Mouse (Mus musculus): ENCODE measurements at regions not wholly inside any gene's neighbourhood (a gene's known extent, or its start where the extent isn't known, plus 50 kb on each side); places are given as distances from the start of the nearest gene placed in this dataset.
"Not testable (repeated sequence)": the region's sequence is repeated elsewhere in the genome, so short reads cannot be mapped to it uniquely, and the experiment has no call there.

- Histone ChIP-seq H3K27ac (ENCODE audit: low read depth, low read length) (no peak overlapping the region), H3K27me3 (ENCODE audit: control insufficient read depth, insufficient read depth, low read length) (no peaks in the 10 kb centered on the region), H3K9ac (replicated peaks; ENCODE audit: low read depth, low read length) (no peak overlapping the region), H3K4me3 (ENCODE audit: low read depth, low read length) (no peak overlapping the region), H3K4me2 (ENCODE audit: low read depth, low read length) (no peak overlapping the region), H3K36me3 (ENCODE audit: control insufficient read depth, insufficient read depth, low read length) (no peaks in the 10 kb centered on the region), H3K9me3 (ENCODE audit: control insufficient read depth, low read length) (no peaks in the 10 kb centered on the region), H3K4me1 (ENCODE audit: control insufficient read depth, insufficient read depth, low read length) (no peaks in the 10 kb centered on the region)
- ATAC-seq (ENCODE audit: low read depth): no peak
- WGBS: 52% methylated on average over 3 of the region's 3 CpGs
These were observed 128.9 kb upstream of the Gm527 start for GRCm38 (mm10) chr12:64788761-64789160.

- H3K27me3 ChIP-seq (ENCODE audit: control insufficient read depth, insufficient read depth, low read length); ATAC-seq (ENCODE audit: low read depth); H3K27ac ChIP-seq (ENCODE audit: low read depth, low read length); H3K9me3 ChIP-seq (ENCODE audit: control insufficient read depth, low read length); H3K4me1 ChIP-seq (ENCODE audit: control insufficient read depth, insufficient read depth, low read length); H3K36me3 ChIP-seq (ENCODE audit: control insufficient read depth, insufficient read depth, low read length); H3K4me2 ChIP-seq (ENCODE audit: low read depth, low read length); H3K9ac ChIP-seq (replicated peaks; ENCODE audit: low read depth, low read length); H3K4me3 ChIP-seq (ENCODE audit: low read depth, low read length): not testable (repeated sequence)
- WGBS: 46% methylated on average over 2 of the region's 2 CpGs
These were observed 109.2 kb upstream of the Gm527 start for GRCm38 (mm10) chr12:64808492-64808891.

GRCm38 (mm10) chr12:64810081-64810480 is 107.6 kb upstream of the Gm527 start:
- Histone ChIP-seq H3K4me1 (ENCODE audit: control insufficient read depth, insufficient read depth, low read length) (no peaks in the 10 kb centered on the region), H3K27me3 (ENCODE audit: control insufficient read depth, insufficient read depth, low read length) (no peaks in the 10 kb centered on the region), H3K4me3 (ENCODE audit: low read depth, low read length) (no peak overlapping the region), H3K36me3 (ENCODE audit: control insufficient read depth, insufficient read depth, low read length) (no peaks in the 10 kb centered on the region), H3K27ac (ENCODE audit: low read depth, low read length) (no peak overlapping the region), H3K4me2 (ENCODE audit: low read depth, low read length) (no peak overlapping the region), H3K9ac (replicated peaks; ENCODE audit: low read depth, low read length) (no peak overlapping the region), H3K9me3 (ENCODE audit: control insufficient read depth, low read length) (no peaks in the 10 kb centered on the region)
- ATAC-seq (ENCODE audit: low read depth): no peak
- WGBS: 82% methylated on average over 1 of the region's 1 CpGs

GRCm38 (mm10) chr12:64815871-64816270 is 101.8 kb upstream of the Gm527 start:
- H3K9me3 ChIP-seq (ENCODE audit: control insufficient read depth, low read length): no peaks in the 10 kb centered on the region
- H3K27me3 ChIP-seq (ENCODE audit: control insufficient read depth, insufficient read depth, low read length): no peaks in the 10 kb centered on the region
- 83% methylated on average over 6 of the region's 6 CpGs for WGBS
- no peak overlapping the region for H3K27ac ChIP-seq (ENCODE audit: low read depth, low read length)
- ATAC-seq (ENCODE audit: low read depth): no peak
- no peak overlapping the region for H3K9ac ChIP-seq (replicated peaks; ENCODE audit: low read depth, low read length)
- H3K36me3 ChIP-seq (ENCODE audit: control insufficient read depth, insufficient read depth, low read length): no peaks in the 10 kb centered on the region
- H3K4me1 ChIP-seq (ENCODE audit: control insufficient read depth, insufficient read depth, low read length): no peaks in the 10 kb centered on the region
- no peak overlapping the region for H3K4me2 ChIP-seq (ENCODE audit: low read depth, low read length)
- H3K4me3 ChIP-seq (ENCODE audit: low read depth, low read length): no peak overlapping the region

GRCm38 (mm10) chr12:64817056-64817810 is 100.5 kb upstream of the Gm527 start:
- no peak overlapping the region for H3K4me3 ChIP-seq (ENCODE audit: low read depth, low read length)
- no peak overlapping the region for H3K27ac ChIP-seq (ENCODE audit: low read depth, low read length)
- no peaks in the 10 kb centered on the region for H3K9me3 ChIP-seq (ENCODE audit: control insufficient read depth, low read length)
- no peaks in the 10 kb centered on the region for H3K36me3 ChIP-seq (ENCODE audit: control insufficient read depth, insufficient read depth, low read length)
- no peaks in the 10 kb centered on the region for H3K27me3 ChIP-seq (ENCODE audit: control insufficient read depth, insufficient read depth, low read length)
- no peak overlapping the region for H3K4me2 ChIP-seq (ENCODE audit: low read depth, low read length)
- H3K9ac ChIP-seq (replicated peaks; ENCODE audit: low read depth, low read length): no peak overlapping the region
- no peaks in the 10 kb centered on the region for H3K4me1 ChIP-seq (ENCODE audit: control insufficient read depth, insufficient read depth, low read length)
- no peak for ATAC-seq (ENCODE audit: low read depth)
- 66% methylated on average over 9 of the region's 9 CpGs for WGBS

GRCm38 (mm10) chr12:64820722-64821121 is 97.0 kb upstream of the Gm527 start:
- H3K36me3 ChIP-seq (ENCODE audit: control insufficient read depth, insufficient read depth, low read length): no peaks in the 10 kb centered on the region
- WGBS: 80% methylated on average over 5 of the region's 5 CpGs
- ATAC-seq (ENCODE audit: low read depth): no peak
- H3K27me3 ChIP-seq (ENCODE audit: control insufficient read depth, insufficient read depth, low read length): no peaks in the 10 kb centered on the region
- no peak overlapping the region for H3K9ac ChIP-seq (replicated peaks; ENCODE audit: low read depth, low read length)
- H3K4me3 ChIP-seq (ENCODE audit: low read depth, low read length): no peak overlapping the region
- no peaks in the 10 kb centered on the region for H3K4me1 ChIP-seq (ENCODE audit: control insufficient read depth, insufficient read depth, low read length)
- H3K9me3 ChIP-seq (ENCODE audit: control insufficient read depth, low read length): no peaks in the 10 kb centered on the region
- H3K27ac ChIP-seq (ENCODE audit: low read depth, low read length): no peak overlapping the region
- H3K4me2 ChIP-seq (ENCODE audit: low read depth, low read length): no peak overlapping the region

GRCm38 (mm10) chr12:64829662-64830249 is 88.0 kb upstream of the Gm527 start:
- Histone ChIP-seq H3K36me3 (ENCODE audit: control insufficient read depth, insufficient read depth, low read length) (no peaks in the 10 kb centered on the region), H3K4me3 (ENCODE audit: low read depth, low read length) (no peak overlapping the region), H3K4me2 (ENCODE audit: low read depth, low read length) (no peak overlapping the region), H3K9me3 (ENCODE audit: control insufficient read depth, low read length) (no peaks in the 10 kb centered on the region), H3K27ac (ENCODE audit: low read depth, low read length) (no peak overlapping the region), H3K9ac (replicated peaks; ENCODE audit: low read depth, low read length) (no peak overlapping the region), H3K4me1 (ENCODE audit: control insufficient read depth, insufficient read depth, low read length) (no peaks in the 10 kb centered on the region), H3K27me3 (ENCODE audit: control insufficient read depth, insufficient read depth, low read length) (no peaks in the 10 kb centered on the region)
- WGBS: 9% methylated on average over 1 of the region's 1 CpGs
- peak; percentile 87 for ATAC-seq (ENCODE audit: low read depth)

- no peak overlapping the region for H3K4me2 ChIP-seq (ENCODE audit: low read depth, low read length)
- H3K27ac ChIP-seq (ENCODE audit: low read depth, low read length): no peak overlapping the region
- no peaks in the 10 kb centered on the region for H3K9me3 ChIP-seq (ENCODE audit: control insufficient read depth, low read length)
- WGBS: 45% methylated on average over 9 of the region's 9 CpGs
- H3K36me3 ChIP-seq (ENCODE audit: control insufficient read depth, insufficient read depth, low read length): no peaks in the 10 kb centered on the region
- H3K4me3 ChIP-seq (ENCODE audit: low read depth, low read length): no peak overlapping the region
- peak; percentile 66 for ATAC-seq (ENCODE audit: low read depth)
- H3K4me1 ChIP-seq (ENCODE audit: control insufficient read depth, insufficient read depth, low read length): no peaks in the 10 kb centered on the region
- no peaks in the 10 kb centered on the region for H3K27me3 ChIP-seq (ENCODE audit: control insufficient read depth, insufficient read depth, low read length)
- H3K9ac ChIP-seq (replicated peaks; ENCODE audit: low read depth, low read length): no peak overlapping the region
These were observed 85.2 kb upstream of the Gm527 start for GRCm38 (mm10) chr12:64832313-64833151.

GRCm38 (mm10) chr12:64857709-64858108 is 60.0 kb upstream of the Gm527 start:
- H3K27ac ChIP-seq (ENCODE audit: low read depth, low read length): no peak overlapping the region
- H3K36me3 ChIP-seq (ENCODE audit: control insufficient read depth, insufficient read depth, low read length): no peaks in the 10 kb centered on the region
- no peaks in the 10 kb centered on the region for H3K4me1 ChIP-seq (ENCODE audit: control insufficient read depth, insufficient read depth, low read length)
- H3K9me3 ChIP-seq (ENCODE audit: control insufficient read depth, low read length): no peaks in the 10 kb centered on the region
- no peak for ATAC-seq (ENCODE audit: low read depth)
- no peaks in the 10 kb centered on the region for H3K27me3 ChIP-seq (ENCODE audit: control insufficient read depth, insufficient read depth, low read length)
- no peak overlapping the region for H3K4me3 ChIP-seq (ENCODE audit: low read depth, low read length)
- H3K9ac ChIP-seq (replicated peaks; ENCODE audit: low read depth, low read length): no peak overlapping the region
- H3K4me2 ChIP-seq (ENCODE audit: low read depth, low read length): no peak overlapping the region

Data from neural tube, embryonic 14.5 days (tissue).